Mouse (Mus musculus): ENCODE results near the gene Hcrtr2.

Hcrtr2 gene

GRCm38 (mm10) chr9:76234899-76235298 lies 88.8 kb downstream of the Hcrtr2 start:
- DNase-seq (ENCODE audit: low read depth): no peak

GRCm38 (mm10) chr9:76230400-76230799 lies 93.3 kb downstream of the Hcrtr2 start:
- no peak for DNase-seq (ENCODE audit: low read depth)

GRCm38 (mm10) chr9:76217178-76217975 lies 106.3 kb downstream of the Hcrtr2 start:
- no peak for DNase-seq (ENCODE audit: low read depth)

GRCm38 (mm10) chr9:76214678-76215077 lies 109.0 kb downstream of the Hcrtr2 start:
- DNase-seq (ENCODE audit: low read depth): no peak

GRCm38 (mm10) chr9:76213557-76213956 lies 110.1 kb downstream of the Hcrtr2 start, which contains the start of gene Gfral:
Gene Gfral, minus strand, starts transcription at chr9:76213657.
- DNase-seq (ENCODE audit: low read depth): no peak

GRCm38 (mm10) chr9:76196917-76197316 lies 126.7 kb downstream of the Hcrtr2 start:
- DNase-seq (ENCODE audit: low read depth): no peak

GRCm38 (mm10) chr9:76179221-76179620 lies 144.4 kb downstream of the Hcrtr2 start:
- no peak for DNase-seq (ENCODE audit: low read depth)
